In the genomic region with DNA sequence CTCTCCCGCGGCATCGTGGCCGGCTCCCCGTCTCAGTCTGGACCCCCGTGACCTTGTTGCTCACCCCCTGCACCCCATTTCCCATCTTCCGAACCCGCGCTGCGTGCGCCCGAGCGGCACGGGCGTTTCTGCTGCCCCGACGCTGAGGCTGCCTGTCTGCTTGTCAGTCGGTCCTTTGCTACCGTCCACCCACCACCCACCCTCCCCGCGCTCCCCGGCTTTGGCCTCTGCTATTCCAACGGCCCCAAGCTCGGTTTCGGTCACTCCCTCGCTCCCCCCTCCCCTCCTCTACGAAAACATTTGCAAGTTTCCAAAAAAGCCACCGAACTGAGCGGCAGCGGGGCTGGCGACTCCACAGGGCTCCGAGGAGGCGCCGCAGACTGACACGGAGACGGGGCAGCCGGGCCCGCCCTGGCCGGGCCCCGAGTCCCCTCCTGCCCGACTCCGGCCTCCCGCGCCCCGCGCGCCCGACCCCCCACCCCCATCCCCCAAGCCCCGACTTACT, we compare ENCODE assay signal across 8 mouse cellular contexts. TPM values are rescaled to one million over a fixed set of nuclear protein-coding genes. Genes with fewer than 3 reads are reported as not detected.
DNase-seq lines count a peak whose midpoint lies in the region; ATAC-seq and TF ChIP-seq lines count a peak whose summit lies in the region.

No protein-coding gene starts in this region.

- H3K4me3 ChIP-seq in layer of hippocampus, adult 2 months = peak overlapping the region; percentile 57
- H3K4me3 ChIP-seq in cortical plate, adult 2 months (ENCODE audit: insufficient read depth, low read length) = peak overlapping the region; percentile 33
- H3K4me3 ChIP-seq in limb, embryonic 15.5 days = peak overlapping the region; percentile 81

- under 1% methylated on average over 44 of the region's 49 CpGs for WGBS in limb, embryonic 15.5 days

- H3K9me3 ChIP-seq in limb, embryonic 15.5 days = no peaks in the 10 kb centered on the region

- no peak overlapping the region for H3K27ac ChIP-seq in layer of hippocampus, adult 2 months
- no peak overlapping the region for H3K27ac ChIP-seq in cortical plate, adult 2 months (ENCODE audit: insufficient read depth, low read length)
- peak overlapping the region; percentile 95 for H3K27ac ChIP-seq in limb, embryonic 15.5 days

- ATAC-seq in limb, embryonic 15.5 days (ENCODE audit: insufficient number of reproducible peaks, low FRiP score, low TSS enrichment, low read depth) = peak; percentile 17
- no peak for ATAC-seq in megakaryocyte progenitor cell, adult 5-6 weeks (replicated peaks; ENCODE audit: poor library complexity)

- no peak for TF ChIP-seq CTCF in layer of hippocampus, adult 2 months (conservative IDR thresholded peaks at IDR 0.05)
- TF ChIP-seq CTCF in cortical plate, adult 2 months (IDR thresholded peaks at IDR 0.05; ENCODE audit: extremely low read depth, insufficient read depth, low read length) = no peak

- H3K27me3 ChIP-seq in limb, embryonic 15.5 days = peaks cover 26% of the 10 kb centered on the region

- TF ChIP-seq POLR2A in cortical plate, adult 2 months (IDR thresholded peaks at IDR 0.05; ENCODE audit: extremely low read depth, insufficient read depth, low read length) = no peak

- no peaks in the 10 kb centered on the region for H3K4me1 ChIP-seq in cortical plate, adult 2 months (ENCODE audit: control insufficient read depth, insufficient read depth, low read length)
- peaks cover 63% of the 10 kb centered on the region for H3K4me1 ChIP-seq in limb, embryonic 15.5 days

- DNase-seq in layer of hippocampus, adult 2 months (ENCODE audit: low spot score in 2 of 2) = no peak
- no peak for DNase-seq in layer of hippocampus, adult 9-10 months (ENCODE audit: low spot score)
- peak; percentile 56 for DNase-seq in heart, postnatal 4 days
- DNase-seq in retina, postnatal 1 day = peak; percentile 45
- DNase-seq in thymus, postnatal 14 days = no peak

- peak overlapping the region; percentile 85 for H3K9ac ChIP-seq in limb, embryonic 15.5 days

- peak overlapping the region; percentile 74 for H3K4me2 ChIP-seq in limb, embryonic 15.5 days

- no peaks in the 10 kb centered on the region; the same call in 1 of the 2 replicates for H3K36me3 ChIP-seq in limb, embryonic 15.5 days

RNA-seq across cellular contexts. Expression of gene Myl3, which starts 1.3 kb away (rescaled TPM):
- not detected for total RNA-seq in layer of hippocampus, adult 2 months (2021)
- 0.13 and 0.30 TPM in 2 replicates for polyA plus RNA-seq in cortical plate, adult 2 months (2012; rRNA removed)
- total RNA-seq in heart, postnatal 4 days (2021) = 1,000 to 10,000 TPM; 8,328 to 9,816 TPM
- polyA plus RNA-seq in limb, embryonic 15.5 days (2015; fragmentation: Nextera tagmentation; extraction: Ambion mirVana) = 16.3 and 125 TPM in 2 replicates
- not detected in 2 replicates for total RNA-seq in megakaryocyte progenitor cell, adult 5-6 weeks (2015)
- total RNA-seq in megakaryocyte progenitor cell, adult 5-6 weeks (2017) = not detected in 2 replicates

RNA-seq across cellular contexts. Expression of gene Pth1r, which starts 3.9 kb away (rescaled TPM):
- 1 to 10 TPM; 4.4 to 5.0 TPM for total RNA-seq in layer of hippocampus, adult 2 months (2021)
- 8.2 and 9.0 TPM in 2 replicates for polyA plus RNA-seq in cortical plate, adult 2 months (2012; rRNA removed)
- total RNA-seq in heart, postnatal 4 days (2021) = 10 to 100 TPM; 16.4 to 19.3 TPM
- 82.6 and 110 TPM in 2 replicates for polyA plus RNA-seq in limb, embryonic 15.5 days (2015; fragmentation: Nextera tagmentation; extraction: Ambion mirVana)
- 0.15 TPM in 1 of 2 replicates, not detected in the other for total RNA-seq in megakaryocyte progenitor cell, adult 5-6 weeks (2015)
- total RNA-seq in megakaryocyte progenitor cell, adult 5-6 weeks (2017) = 0.92 TPM in 1 of 2 replicates, not detected in the other

RNA-seq across cellular contexts. Expression of gene Prss42, which starts 55.0 kb away (rescaled TPM):
- total RNA-seq in layer of hippocampus, adult 2 months (2021) = not detected
- polyA plus RNA-seq in cortical plate, adult 2 months (2012; rRNA removed) = not detected in 2 replicates
- total RNA-seq in heart, postnatal 4 days (2021) = not detected
- not detected in 2 replicates for polyA plus RNA-seq in limb, embryonic 15.5 days (2015; fragmentation: Nextera tagmentation; extraction: Ambion mirVana)
- total RNA-seq in megakaryocyte progenitor cell, adult 5-6 weeks (2015) = not detected in 2 replicates
- not detected in 2 replicates for total RNA-seq in megakaryocyte progenitor cell, adult 5-6 weeks (2017)

Comparison
In these comparisons a context has a peak if more than half of its experiments do, and no peak if none do; other contexts are left out.
1. DNase-seq: peak in heart, postnatal 4 days (single experiment) and retina, postnatal 1 day (single experiment); none in layer of hippocampus, adult 2 months (0 of 2), layer of hippocampus, adult 9-10 months (single experiment) and thymus, postnatal 14 days (single experiment).
2. RNA of gene Myl3, which starts 1.3 kb away (total RNA-seq): 8,328 to 9,816 TPM in heart, postnatal 4 days; not detected in layer of hippocampus, adult 2 months and not detected in megakaryocyte progenitor cell, adult 5-6 weeks; every median in the first group is over 1,000 times any median in the second.
3. Peak in every context shown above with its lines, with median percentiles within 50 percentile points of each other: H3K4me3 ChIP-seq.